Mouse (Mus musculus) T-helper 2 cell (primary cell): ENCODE results near the gene Scube1.

Experiments used
- in situ Hi-C: fragments of 300-600 bp; cut with MboI, MseI; formaldehyde crosslinking; loops from one replicate; pipeline ENCODE4 v1.15.1; 2025; ENCODE audit warnings: high pct_unique_total_duplicates

Scube1 gene

GRCm38 (mm10) chr15:83724886-83725269 lies at the start of gene Scube1:
Gene Scube1 (minus strand): TSS chr15:83725021.
- in situ Hi-C loops: no loop called here

- in situ Hi-C loops: no loop called here
Observed at GRCm38 (mm10) chr15:83772953-83773352, 48.1 kb upstream of the Scube1 start.

- in situ Hi-C loops: no loop called here
Observed at GRCm38 (mm10) chr15:83772460-83772859, 47.6 kb upstream of the Scube1 start.

- in situ Hi-C loops: no loop called here
Observed at GRCm38 (mm10) chr15:83771346-83772053, 46.7 kb upstream of the Scube1 start.

GRCm38 (mm10) chr15:83765388-83766029 lies 40.7 kb upstream of the Scube1 start:
- in situ Hi-C loops: no loop called here

DNA sequence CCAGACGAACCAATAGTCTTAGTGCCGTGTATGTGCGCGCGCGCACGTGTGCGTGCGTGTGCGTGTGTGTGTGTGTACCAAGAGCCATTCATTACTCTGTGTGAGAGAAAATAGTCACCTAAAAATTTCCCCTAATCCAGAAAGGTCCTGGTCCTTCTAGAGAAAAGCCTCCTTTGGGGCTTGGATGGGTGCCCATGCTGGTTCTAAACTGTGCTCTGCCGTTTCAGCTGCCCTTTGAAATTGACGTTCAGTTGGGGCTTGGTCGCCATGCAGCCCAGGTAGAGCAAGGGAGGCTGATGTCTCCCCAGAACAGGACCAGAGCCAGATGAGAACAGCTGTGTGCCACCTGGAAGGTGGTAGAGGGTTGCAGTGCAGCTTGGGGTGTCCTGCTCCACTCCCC lies 36.7 kb upstream of the Scube1 start:
- in situ Hi-C loops: no loop called here

DNA sequence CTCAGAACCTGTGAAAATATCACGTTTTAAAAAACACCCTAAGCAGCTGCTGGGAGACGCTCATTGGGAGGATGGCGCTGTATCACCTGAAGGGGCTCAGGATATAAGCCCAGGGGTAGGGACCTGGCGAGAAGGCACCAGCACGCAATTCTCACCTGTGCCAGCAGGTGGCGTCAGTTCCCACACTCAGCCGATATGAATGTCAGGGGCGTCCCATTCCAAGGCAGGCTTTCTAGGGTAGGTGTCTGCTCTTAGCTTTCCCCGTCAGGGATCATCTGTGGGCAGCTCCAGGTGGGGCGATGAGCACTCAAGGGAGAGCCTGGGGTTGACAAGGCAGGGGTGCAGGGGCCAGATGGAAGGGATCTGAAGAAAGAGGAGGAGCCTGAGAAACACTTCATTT lies 35.9 kb upstream of the Scube1 start:
- in situ Hi-C loops: no loop called here

GRCm38 (mm10) chr15:83758958-83759357 lies 34.1 kb upstream of the Scube1 start:
- in situ Hi-C loops: no loop called here

DNA sequence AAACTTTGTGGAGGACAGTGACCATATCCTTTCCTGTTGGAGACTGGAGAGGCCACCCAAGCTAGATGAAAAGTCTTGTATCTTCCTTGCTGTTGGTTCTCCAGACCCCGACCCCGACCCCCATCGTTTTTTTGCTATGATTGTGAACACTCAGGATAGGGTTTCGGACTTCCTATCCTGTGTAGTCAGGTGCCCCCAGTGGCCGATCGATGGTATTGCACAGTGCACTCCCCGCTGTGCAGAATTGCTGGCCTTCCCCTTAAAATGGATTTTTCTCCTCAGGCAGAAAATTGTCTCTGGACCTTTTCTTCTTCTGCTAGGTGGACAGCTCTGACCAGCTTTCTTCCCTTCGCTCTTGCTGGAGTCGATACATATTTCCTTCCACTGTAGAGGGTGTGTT lies 31.9 kb upstream of the Scube1 start:
- in situ Hi-C loops: no loop called here

DNA sequence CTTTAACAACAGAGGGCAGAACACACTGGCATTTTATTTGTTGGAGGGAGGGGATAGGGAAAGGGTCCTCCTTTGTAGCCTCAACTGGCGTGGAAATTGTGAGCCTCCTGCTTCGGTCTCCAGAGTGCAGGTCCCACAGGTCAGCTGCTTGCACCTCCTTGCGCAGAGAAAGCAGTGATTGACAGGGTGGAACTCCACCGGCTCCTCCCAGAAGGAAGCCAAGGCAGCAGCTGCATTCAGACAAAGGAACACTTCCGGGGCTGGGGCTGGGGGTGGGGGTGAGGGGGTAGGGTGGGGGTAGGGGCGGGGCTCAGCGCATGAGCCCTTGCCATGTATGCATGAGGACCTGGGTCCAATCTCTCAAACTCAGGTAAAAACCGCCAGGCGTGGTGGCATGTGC lies 24.6 kb upstream of the Scube1 start:
- in situ Hi-C loops: no loop called here

DNA sequence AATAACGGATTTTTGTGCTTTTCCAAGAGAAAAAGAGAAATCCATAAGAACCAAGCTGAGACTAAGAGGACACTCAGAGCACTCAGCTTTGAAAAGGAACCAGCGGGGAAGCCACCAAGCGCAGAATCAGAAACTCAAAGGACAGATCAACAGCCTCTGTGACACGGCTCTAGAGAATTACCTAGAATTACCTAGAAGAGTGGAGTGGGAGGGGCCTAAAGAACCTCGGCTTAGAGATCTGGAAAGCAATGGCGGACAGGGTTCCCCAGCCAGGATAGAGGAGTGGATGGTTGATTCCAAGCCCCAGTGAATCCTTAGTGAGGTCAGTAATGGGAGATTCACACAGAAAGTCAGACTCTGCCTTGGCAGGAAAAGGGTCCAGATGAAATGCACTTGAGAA lies 24.2 kb upstream of the Scube1 start:
- in situ Hi-C loops: no loop called here

GRCm38 (mm10) chr15:83746311-83746710 lies 21.5 kb upstream of the Scube1 start:
- in situ Hi-C loops: no loop called here

DNA sequence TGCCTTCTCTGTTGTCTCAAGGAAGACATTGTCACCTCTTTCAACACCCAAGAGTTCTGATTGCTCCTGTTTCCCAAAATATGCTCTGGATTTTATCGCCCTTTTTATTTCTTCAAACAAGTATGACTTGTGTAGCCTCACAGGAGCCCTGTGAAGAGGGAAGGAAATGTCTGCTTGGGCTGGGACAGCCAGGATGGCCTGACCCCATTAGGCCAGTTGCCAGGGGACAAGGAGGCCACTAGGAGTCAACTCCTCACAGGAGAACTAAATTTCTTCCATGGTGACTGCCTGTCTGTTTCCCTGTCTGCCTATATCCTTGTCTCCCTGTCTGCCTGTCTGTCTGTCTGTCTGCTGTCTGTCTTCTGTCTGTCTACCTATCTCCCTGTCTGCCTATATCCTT lies 17.2 kb upstream of the Scube1 start:
- in situ Hi-C loops: no loop called here

DNA sequence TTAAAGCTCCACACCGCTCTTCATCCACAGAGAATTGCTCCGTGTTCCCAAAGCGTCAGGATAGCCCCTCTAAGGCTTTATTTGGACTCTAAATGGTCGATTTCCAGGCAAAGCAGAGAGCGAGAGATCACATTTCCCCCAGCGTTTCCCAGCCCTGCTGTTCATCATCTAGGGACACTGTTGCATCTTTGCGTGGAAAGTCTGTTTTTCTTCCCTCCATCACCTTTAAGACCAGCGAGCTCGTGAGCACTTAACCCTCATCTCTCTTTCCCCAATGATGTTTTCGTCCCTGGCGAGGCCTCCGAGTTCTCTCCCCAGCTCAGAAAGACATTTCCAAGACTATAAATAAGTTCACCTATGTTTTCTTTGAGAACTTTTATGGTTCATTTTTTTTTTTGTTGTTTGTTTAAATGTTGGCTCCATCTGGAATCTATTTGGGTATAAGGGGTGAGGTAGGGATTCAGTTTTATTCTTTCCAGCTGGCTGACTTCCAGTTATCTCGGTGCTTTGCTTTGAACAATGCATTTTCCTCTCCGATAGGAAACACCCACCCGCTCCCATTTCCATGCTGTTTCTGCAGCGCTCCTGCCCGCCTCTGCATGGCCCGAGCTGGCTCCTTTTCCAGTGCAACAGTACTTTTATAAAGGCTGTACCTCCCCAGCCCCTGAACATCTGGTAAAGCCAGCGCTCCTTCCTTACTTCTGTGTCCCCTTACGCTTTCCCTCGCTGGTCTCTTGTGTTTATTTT lies 16.0 kb upstream of the Scube1 start:
- in situ Hi-C loops: no loop called here

DNA sequence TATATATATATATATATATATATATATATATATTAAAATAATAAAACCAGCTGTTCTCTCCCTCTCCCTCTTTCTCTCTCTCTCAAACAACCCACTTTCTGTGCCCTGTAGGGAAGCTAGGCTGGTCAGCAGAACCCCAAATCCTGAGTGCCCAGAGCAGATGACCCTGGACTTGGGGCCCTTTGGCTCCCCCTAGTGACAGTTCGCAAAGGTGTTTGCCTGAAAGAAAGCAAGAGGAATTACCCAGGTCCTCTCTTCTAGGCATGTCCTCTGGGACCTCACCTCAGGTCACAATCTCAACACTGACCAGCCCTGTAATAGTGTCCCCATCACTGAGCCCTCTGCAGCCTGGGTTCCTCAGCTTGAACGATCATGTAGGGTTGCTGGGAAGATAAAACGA lies 2.8 kb upstream of the Scube1 start:
- in situ Hi-C loops: no loop called here

GRCm38 (mm10) chr15:83726741-83727140 lies 1.9 kb upstream of the Scube1 start:
- in situ Hi-C loops: no loop called here

GRCm38 (mm10) chr15:83725556-83726200 lies 857 bp upstream of the Scube1 start:
- in situ Hi-C loops: no loop called here

DNA sequence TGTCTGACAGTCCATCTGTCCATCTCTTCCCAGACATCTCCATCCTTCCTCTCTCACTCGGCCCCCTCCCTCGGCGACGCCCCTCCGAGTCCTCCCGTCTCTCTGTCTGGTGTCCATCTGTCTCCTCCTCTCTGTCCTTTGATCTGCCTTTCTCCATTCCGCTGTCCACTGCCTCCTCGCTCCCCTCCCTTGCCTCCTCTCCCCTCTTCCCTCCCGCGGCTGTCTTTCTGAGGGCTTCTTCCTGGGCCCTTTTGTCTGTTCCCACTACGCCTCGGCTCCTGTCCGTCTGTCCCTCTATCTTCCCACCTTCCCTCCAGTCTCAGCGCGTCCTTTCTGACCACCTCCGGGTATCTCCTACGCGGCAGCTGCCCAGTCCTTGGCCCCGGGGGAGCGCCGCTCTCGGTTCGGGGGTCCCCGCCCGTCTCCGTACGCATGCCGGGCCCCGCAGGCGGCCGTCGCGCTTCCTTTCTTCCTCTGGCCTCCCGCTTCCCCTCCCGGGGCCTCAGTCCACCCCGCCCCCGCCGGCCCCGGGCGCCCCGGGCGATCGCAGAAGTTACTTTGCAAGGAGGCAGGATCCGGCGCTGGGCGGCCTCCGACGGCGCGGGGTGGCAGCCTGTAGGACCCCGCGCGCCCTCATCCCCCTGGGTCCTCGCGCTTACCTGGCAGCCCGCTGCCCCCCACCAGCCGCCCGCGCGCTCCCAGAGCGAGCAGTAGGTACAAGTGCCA lies 498 bp downstream of the Scube1 start:
- in situ Hi-C loops: no loop called here

DNA sequence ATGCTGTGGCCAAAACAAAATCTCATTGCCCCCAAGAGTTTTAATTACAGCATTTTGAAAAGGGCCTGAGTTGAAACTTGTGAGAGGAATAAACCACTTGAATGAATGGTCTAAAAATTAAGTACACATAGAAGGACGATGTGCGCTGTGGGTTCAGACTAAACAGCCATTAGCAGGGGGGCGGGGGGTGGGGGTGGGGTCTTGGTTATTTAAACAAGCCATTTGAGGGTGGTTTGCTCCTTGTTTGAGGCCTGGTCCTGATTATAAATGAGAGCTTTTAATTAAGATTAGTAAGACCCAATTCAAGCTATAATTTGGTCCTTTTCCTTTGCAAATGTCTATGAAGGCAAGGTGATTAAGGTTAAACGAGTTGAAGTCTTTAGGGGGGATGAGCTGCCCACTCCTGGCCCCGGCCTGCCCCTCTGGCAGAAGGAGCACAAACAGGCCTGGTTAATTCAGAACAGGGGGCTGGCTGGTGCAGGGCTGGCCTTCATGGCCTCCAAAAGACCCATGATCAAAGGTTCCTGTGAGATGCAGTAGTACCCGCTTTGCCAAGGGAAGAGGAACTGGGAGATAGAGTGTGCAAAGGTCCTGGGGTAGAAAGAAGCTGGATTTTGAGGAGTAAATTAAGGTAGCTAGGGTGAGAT lies 9.1 kb downstream of the Scube1 start:
- in situ Hi-C loops: no loop called here

DNA sequence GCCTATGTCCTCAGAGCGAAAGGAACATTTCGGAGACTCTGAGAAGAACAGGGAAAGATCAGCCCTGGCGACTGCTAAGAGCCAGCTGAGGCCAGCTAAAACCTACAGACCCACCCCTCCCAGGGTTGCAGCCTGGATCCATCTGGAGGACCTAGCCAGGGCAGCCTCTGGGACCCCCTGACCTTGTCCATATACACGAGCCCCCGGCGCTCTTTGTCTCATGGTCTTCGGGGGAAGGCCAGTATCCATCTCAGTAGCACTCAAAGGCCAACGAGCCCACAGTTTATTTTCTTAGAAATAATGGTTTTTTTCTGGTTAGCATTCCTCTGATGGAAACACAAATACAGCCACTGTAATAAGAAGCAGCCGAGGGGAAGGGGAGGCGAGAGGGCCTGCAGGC lies 12.0 kb downstream of the Scube1 start:
- in situ Hi-C loops: no loop called here

DNA sequence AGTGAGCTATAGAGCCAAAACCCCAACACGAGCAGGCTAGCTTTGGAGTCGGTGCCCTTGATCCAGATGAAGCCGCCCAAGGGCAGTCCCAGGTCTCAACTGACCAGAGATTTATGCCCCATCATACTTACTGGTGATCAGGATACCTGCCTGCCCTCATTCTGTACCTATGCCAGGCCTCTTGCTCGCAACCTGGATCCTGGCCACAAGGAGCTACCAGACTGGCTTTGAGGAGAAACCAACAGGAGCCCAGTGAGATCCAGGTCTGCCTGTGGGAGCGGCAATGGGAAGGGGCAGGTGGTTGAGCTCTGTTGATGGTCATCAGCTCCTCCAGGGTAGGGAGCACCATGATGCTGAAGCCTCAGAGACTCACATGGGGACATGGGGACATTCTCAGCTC lies 12.5 kb downstream of the Scube1 start:
- in situ Hi-C loops: no loop called here
